10 mouse cellular contexts compared by ENCODE assay signal in the genomic region with DNA sequence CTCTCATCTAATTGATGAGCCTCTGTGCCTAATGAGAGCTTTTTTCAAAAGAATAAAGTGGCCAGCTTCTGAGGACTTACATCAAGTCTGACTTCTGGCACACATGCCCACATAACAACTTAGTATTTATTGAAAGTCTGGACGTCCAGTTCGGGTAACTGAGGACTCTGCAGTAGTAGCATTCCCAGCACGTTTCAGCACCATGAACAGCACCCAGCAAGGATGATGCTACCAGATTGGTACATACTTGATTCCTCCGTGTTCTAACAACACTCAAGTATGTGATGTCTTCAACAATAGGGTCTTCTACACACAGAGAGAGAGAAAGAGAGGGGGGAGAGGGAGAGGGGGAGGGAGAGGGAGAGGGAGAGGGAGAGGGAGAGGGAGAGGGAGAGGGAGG.
DNase-seq lines count a peak whose midpoint lies in the region; ATAC-seq and TF ChIP-seq lines count a peak whose summit lies in the region.
"Had no signal": no experiment of that assay in that cellular context is flagged by ENCODE, and none has a peak within 500 bp of the region (broad histone marks: within the 10 kb centered on the region; RNA-seq: fewer than 3 reads in every experiment).

No protein-coding gene starts in this region.

- no peak for TF ChIP-seq EP300 in stomach, postnatal 0 days (optimal IDR thresholded peaks at IDR 0.05)

- no peak for ATAC-seq in hindbrain, embryonic 11.5 days (ENCODE audit: low FRiP score)
- ATAC-seq in hindbrain, embryonic 16.5 days, result no peak
- ATAC-seq in stomach, postnatal 0 days (ENCODE audit: low FRiP score, low TSS enrichment), result no peak
- ATAC-seq in monocyte, adult 5-6 weeks (replicated peaks; ENCODE audit: insufficient number of reproducible peaks, low FRiP score, low TSS enrichment, poor library complexity, severe bottlenecking), result no peak
- ATAC-seq: Patski had no signal

- H3K4me3 ChIP-seq in hindbrain, embryonic 11.5 days (ENCODE audit: low read depth, low read length), result no peak overlapping the region
- no peak overlapping the region for H3K4me3 ChIP-seq in hindbrain, embryonic 16.5 days (ENCODE audit: low read length)
- H3K4me3 ChIP-seq in stomach, postnatal 0 days (ENCODE audit: low read depth, low read length), result no peak overlapping the region

- WGBS in hindbrain, embryonic 11.5 days, result 41% methylated on average over 4 of the region's 4 CpGs
- 22% methylated on average over 4 of the region's 4 CpGs for WGBS in hindbrain, embryonic 16.5 days
- WGBS in stomach, postnatal 0 days, result 25% methylated on average over 4 of the region's 4 CpGs

- no peaks in the 10 kb centered on the region for H3K27me3 ChIP-seq in hindbrain, embryonic 11.5 days (ENCODE audit: control insufficient read depth, insufficient read depth, low read length)
- no peaks in the 10 kb centered on the region for H3K27me3 ChIP-seq in hindbrain, embryonic 16.5 days (replicated peaks; ENCODE audit: control insufficient read depth, insufficient read depth, low read length)
- H3K27me3 ChIP-seq in stomach, postnatal 0 days (ENCODE audit: control insufficient read depth, insufficient read depth, low read length), result no peaks in the 10 kb centered on the region
- H3K27me3 ChIP-seq: Patski had no signal

- H3K27ac ChIP-seq in hindbrain, embryonic 11.5 days (ENCODE audit: low read depth, low read length), result no peak overlapping the region
- no peak overlapping the region for H3K27ac ChIP-seq in hindbrain, embryonic 16.5 days (ENCODE audit: low read depth, low read length)
- no peak overlapping the region for H3K27ac ChIP-seq in stomach, postnatal 0 days (replicated peaks)

- H3K9ac ChIP-seq in hindbrain, embryonic 11.5 days (ENCODE audit: low read depth, low read length), result no peak overlapping the region
- H3K9ac ChIP-seq in hindbrain, embryonic 16.5 days (ENCODE audit: low read depth, low read length), result no peak overlapping the region
- H3K9ac ChIP-seq in stomach, postnatal 0 days (ENCODE audit: low read length), result no peak overlapping the region

- TF ChIP-seq CTCF in stomach, postnatal 0 days (IDR thresholded peaks at IDR 0.05; ENCODE audit: low read depth), result no peak

- peak; percentile 42 for DNase-seq in hindbrain, embryonic 11.5 days (ENCODE audit: low spot score)
- DNase-seq in thymus, postnatal 4 days, result peak; percentile 8
- DNase-seq in thymus, postnatal 10 days (ENCODE audit: low spot score in 2 of 2), result no peak
- DNase-seq in embryo, embryonic 10.5 days (ENCODE audit: low spot score), result peak; percentile 73
- DNase-seq in stomach, postnatal 0 days (ENCODE audit: low spot score), result peak; percentile 34
- no peak for DNase-seq in right cerebral cortex, adult 18-20 months
- DNase-seq: cerebellum, adult 11 months had no signal

- no peaks in the 10 kb centered on the region for H3K4me1 ChIP-seq in hindbrain, embryonic 11.5 days (replicated peaks; ENCODE audit: control insufficient read depth, insufficient read depth, low read length)
- no peaks in the 10 kb centered on the region for H3K4me1 ChIP-seq in hindbrain, embryonic 16.5 days (ENCODE audit: control insufficient read depth, insufficient read depth, low read depth, low read length)
- no peaks in the 10 kb centered on the region for H3K4me1 ChIP-seq in stomach, postnatal 0 days (replicated peaks; ENCODE audit: control insufficient read depth, insufficient read depth)

- H3K36me3 ChIP-seq in hindbrain, embryonic 11.5 days (ENCODE audit: control insufficient read depth, insufficient read depth, low read length), result no peaks in the 10 kb centered on the region
- H3K36me3 ChIP-seq in hindbrain, embryonic 16.5 days (ENCODE audit: control insufficient read depth, insufficient read depth, low read length), result no peaks in the 10 kb centered on the region
- no peaks in the 10 kb centered on the region for H3K36me3 ChIP-seq in stomach, postnatal 0 days (ENCODE audit: control insufficient read depth, insufficient read depth, low read length)

- no peak overlapping the region for H3K4me2 ChIP-seq in hindbrain, embryonic 11.5 days (replicated peaks; ENCODE audit: low read depth, low read length)
- no peak overlapping the region for H3K4me2 ChIP-seq in hindbrain, embryonic 16.5 days (ENCODE audit: low read length)
- no peak overlapping the region for H3K4me2 ChIP-seq in stomach, postnatal 0 days (replicated peaks; ENCODE audit: low read depth)

- no peaks in the 10 kb centered on the region for H3K9me3 ChIP-seq in hindbrain, embryonic 11.5 days (ENCODE audit: control insufficient read depth, low read length)
- H3K9me3 ChIP-seq in hindbrain, embryonic 16.5 days (ENCODE audit: control insufficient read depth, low read length), result no peaks in the 10 kb centered on the region
- no peaks in the 10 kb centered on the region for H3K9me3 ChIP-seq in stomach, postnatal 0 days (ENCODE audit: control insufficient read depth, low read length)

Comparison
In these comparisons a context has a peak if more than half of its experiments do, and no peak if none do; other contexts are left out.
1. DNase-seq: peak in hindbrain, embryonic 11.5 days (single experiment), thymus, postnatal 4 days (single experiment), embryo, embryonic 10.5 days (single experiment) and stomach, postnatal 0 days (single experiment); none in thymus, postnatal 10 days (0 of 2) and right cerebral cortex, adult 18-20 months (single experiment).